Mouse (Mus musculus) kidney, adult 2 months (tissue): ENCODE results near the gene Zscan26.

Source experiments
- CTCF ChIP-seq: fragments of 200-500 bp; conservative IDR thresholded peaks from 2 replicates; pipeline ENCODE4 v1.5.1; 2011; ENCODE audit warnings: low read depth, mild to moderate bottlenecking, control low read depth, low read length, moderate library complexity, mixed read lengths; ENCODE audit not compliant: insufficient read depth, insufficient read length
- POLR2A ChIP-seq: fragments of 200-500 bp; IDR thresholded peaks from one replicate; pipeline ENCODE4 v1.6.1; 2011; ENCODE audit warnings: low read depth, low read length, control low read depth

DNA sequence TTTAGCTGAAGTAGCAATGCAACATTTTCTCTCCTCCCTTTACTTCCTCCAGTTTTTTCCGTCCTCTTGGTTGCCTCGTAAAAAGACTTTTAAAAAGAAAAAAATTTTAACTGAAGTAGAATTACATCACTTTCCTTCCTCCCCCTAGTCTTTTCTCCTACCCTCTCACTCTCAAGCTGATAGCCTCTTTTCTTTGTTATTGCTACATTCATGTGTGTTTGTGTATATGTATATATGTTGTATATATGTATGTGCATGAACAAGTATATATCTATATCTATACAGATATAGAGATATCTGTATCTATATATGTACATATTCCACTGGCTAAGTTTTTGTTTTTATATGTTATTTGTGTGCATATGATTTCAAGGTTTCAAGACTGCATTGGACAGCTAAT lies 50.7 kb downstream of the Zscan26 start:
- no peak for TF ChIP-seq CTCF
- no peak for TF ChIP-seq POLR2A
